Mouse (Mus musculus) macrophage (primary cell): ENCODE measurements around the gene Mphosph6. TPM values are rescaled to one million over a fixed set of nuclear protein-coding genes. Genes with fewer than 3 reads are reported as not detected.
A peak's percentile ranks its signal among the peaks of the same experiment; 100 is the strongest.

Source experiments
- H3K27ac ChIP-seq: fragments of 350-480 bp; formaldehyde crosslinking; 2 replicates; pipeline ENCODE4 v1.9.0; 2021
- H3K36me3 ChIP-seq: fragments of 350-480 bp; formaldehyde crosslinking; 2 replicates; pipeline ENCODE4 v1.9.0; 2021; ENCODE audit errors: inconsistent target
- H3K4me3 ChIP-seq: fragments of 350-480 bp; formaldehyde crosslinking; 2 replicates; pipeline ENCODE4 v1.9.0; 2021; ENCODE audit errors: inconsistent target
- H3K79me2 ChIP-seq: fragments of 350-480 bp; formaldehyde crosslinking; 2 replicates; pipeline ENCODE4 v1.9.0; 2021; ENCODE audit errors: inconsistent target
- WGBS: methylation state at CpG from one replicate; pipeline ENCODE4 v1.1.7; 2026; ENCODE audit warnings: inconsistent platforms; ENCODE audit not compliant: missing documents; 5-methylcytosine and 5-hydroxymethylcytosine counted together
- polyA plus RNA-seq: library from polyadenylated mRNA; stranded (reverse); fragments of 250-400 nt; gene quantifications from 3 replicates; pipeline ENCODE4 v1.2.4, GENCODE M21; 2018; ENCODE audit warnings: inconsistent platforms
- total RNA-seq, 78 experiments: library from RNA; depleted of rRNA; stranded (reverse); fragments of 250-400 nt; gene quantifications; 1 replicate in 9 of 78; 2 replicates in 24 of 78; 3 replicates in 43 of 78; 4 replicates in 2 of 78; pipeline ENCODE4 v1.2.4; 2018; ENCODE audit warnings: inconsistent platforms in 56 of 78

Mphosph6 gene
- total RNA-seq (2018; cell fraction: chromatin; rRNA removed) = 10 to 100 TPM in 23 of 26 experiments, 1 to 10 TPM in 3; 4.1 to 53.0 (median 24.0) TPM
- total RNA-seq (2018; cell fraction: cytosol; rRNA removed) = 10 to 100 TPM; 14.4 to 26.0 (median 18.0) TPM
- total RNA-seq (2018; cell fraction: nucleus; rRNA removed) = 10 to 100 TPM in 21 of 26 experiments, 1 to 10 TPM in 5; 5.1 to 41.0 (median 21.9) TPM
- 19.0 to 42.3 TPM (median 35.0 TPM) in 3 replicates for polyA plus RNA-seq

DNA sequence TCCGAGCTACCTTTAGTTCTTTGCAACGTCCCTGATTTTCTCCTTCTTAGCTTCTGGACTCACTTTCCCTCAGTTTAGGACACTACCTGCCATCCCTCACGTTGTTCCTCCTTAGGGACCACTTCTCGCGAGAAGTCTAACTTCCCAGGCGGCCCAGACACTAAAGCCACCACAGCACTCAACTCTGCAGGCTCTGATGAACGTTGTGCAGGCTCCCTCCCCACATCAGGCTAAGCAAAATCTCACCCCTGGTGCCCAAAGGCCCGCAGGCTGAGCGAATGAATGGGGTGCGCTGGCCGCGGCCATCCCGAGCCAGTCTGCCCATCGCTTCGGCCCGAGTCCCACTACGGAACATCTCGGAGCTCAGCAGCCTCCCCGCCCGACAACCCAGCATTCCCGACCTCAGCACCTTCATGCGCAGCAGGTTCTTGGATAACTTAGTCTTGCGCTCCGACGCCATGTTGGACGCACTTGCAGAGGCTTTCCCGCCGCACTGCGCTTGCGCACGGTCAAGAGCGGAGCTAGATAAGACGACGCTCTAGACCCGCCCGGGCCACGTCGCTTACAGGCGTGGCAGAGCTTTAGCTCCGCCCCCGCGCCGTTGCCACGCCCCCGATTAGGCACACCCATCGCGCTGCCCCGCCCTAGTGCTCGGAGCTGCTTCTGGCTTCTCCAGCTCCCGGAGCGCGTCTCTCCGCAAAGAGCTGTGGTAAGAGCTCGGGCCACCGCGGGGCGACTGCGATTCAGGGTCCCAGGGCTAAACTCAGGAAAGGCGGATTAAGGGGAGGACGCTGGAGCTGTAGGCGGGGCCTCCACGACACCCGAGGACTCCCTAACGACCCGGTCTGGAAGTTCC, at the start of gene Mphosph6:
Mphosph6 (minus strand) TSS at position 501 of the 856 bp plus-strand sequence.
- peak within 1 kb of the TSS; percentile 84 for H3K4me3 ChIP-seq
- H3K36me3 ChIP-seq = 0 out of 2 replicates have a peak, but pooled peaks cover 17% of the 10 kb centered on the region
- under 1% methylated on average over 65 of the region's 65 CpGs for WGBS
- peaks cover 30% of the 10 kb centered on the region for H3K79me2 ChIP-seq
- H3K27ac ChIP-seq = peak within 1 kb of the TSS; percentile 59

DNA sequence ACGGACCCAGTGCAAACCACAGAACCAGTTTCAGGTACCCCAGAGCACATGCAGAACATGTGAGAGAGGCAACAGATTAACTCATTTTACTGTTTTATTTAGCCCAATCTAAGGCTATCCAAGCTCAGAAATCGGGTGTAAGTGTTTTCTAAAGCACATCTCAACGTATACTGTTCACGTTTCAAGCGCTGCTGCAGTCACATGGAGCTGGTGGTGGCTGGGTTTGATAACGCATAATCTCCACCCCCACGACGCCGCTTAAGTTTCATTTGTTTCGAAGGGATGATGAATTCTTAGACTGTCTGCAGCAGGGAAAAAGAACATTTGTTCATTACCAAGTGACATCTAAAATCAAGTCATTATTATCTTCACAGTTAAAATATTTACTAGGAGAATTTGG, 48.7 kb upstream of the Mphosph6 start:
- Histone ChIP-seq H3K4me3 (no peak overlapping the region), H3K27ac (no peak overlapping the region), H3K36me3 (no peaks in the 10 kb centered on the region), H3K79me2 (no peaks in the 10 kb centered on the region)
- 90% methylated on average over 10 of the region's 10 CpGs for WGBS

GRCm38 (mm10) chr8:117847865-117848264, 46.1 kb upstream of the Mphosph6 start:
- H3K79me2 ChIP-seq = no peaks in the 10 kb centered on the region
- H3K36me3 ChIP-seq = no peaks in the 10 kb centered on the region
- H3K4me3 ChIP-seq = no peak overlapping the region
- H3K27ac ChIP-seq = no peak overlapping the region
- WGBS = 94% methylated on average over 6 of the region's 6 CpGs

- Histone ChIP-seq H3K79me2 (no peaks in the 10 kb centered on the region), H3K27ac (no peak overlapping the region), H3K4me3 (no peak overlapping the region), H3K36me3 (no peaks in the 10 kb centered on the region)
- WGBS = 89% methylated on average over 8 of the region's 8 CpGs
Observed at GRCm38 (mm10) chr8:117843694-117844093, 42.0 kb upstream of the Mphosph6 start.

GRCm38 (mm10) chr8:117813524-117813923, 11.8 kb upstream of the Mphosph6 start:
- Histone ChIP-seq H3K79me2 (no peaks in the 10 kb centered on the region), H3K27ac (no peak overlapping the region), H3K4me3 (no peak overlapping the region), H3K36me3 (no peaks in the 10 kb centered on the region)
- WGBS = 65% methylated on average over 4 of the region's 4 CpGs

DNA sequence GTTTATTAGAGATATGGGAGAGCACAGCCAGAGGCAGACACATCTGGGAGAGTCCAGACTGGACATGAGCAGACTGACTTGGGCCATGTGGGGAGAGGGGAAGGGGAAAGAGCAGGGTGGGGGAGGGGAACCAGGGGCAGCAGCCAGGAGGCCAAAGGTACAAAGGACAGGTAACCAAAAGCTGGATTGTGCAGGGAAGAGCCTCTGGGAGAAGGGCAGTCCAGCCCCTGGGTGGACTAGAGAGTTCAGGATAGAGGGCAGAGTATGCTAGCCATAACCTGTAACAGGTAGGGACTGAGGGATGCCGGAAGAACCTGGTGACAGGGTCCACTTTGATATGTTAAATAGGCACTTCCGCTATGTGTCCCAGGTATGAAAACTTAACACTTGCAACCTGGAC, 8.9 kb upstream of the Mphosph6 start:
- Histone ChIP-seq H3K4me3 (no peak overlapping the region), H3K79me2 (no peaks in the 10 kb centered on the region), H3K36me3 (no peaks in the 10 kb centered on the region), H3K27ac (no peak overlapping the region)
- 100% methylated on average over 2 of the region's 2 CpGs for WGBS

DNA sequence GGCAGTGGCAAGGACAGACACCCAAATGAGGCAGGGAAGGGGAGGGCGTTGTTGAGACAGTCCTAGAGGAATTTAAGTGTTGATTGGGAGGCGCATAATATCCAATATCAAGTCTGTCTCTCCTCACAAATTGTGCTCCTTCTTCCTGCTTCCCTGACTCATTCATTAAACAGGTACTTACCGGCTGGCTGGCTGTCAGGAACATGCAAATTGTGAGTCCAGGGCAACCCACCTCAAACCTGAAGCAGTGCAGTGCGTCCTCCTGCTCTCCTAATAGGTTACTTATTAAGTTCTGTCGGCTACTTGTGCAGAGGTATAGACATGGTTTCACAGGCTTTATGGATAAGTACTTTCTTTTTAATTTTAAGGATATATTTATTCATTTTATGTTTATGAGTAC, 3.7 kb upstream of the Mphosph6 start:
- Histone ChIP-seq H3K36me3 (no peaks in the 10 kb centered on the region), H3K27ac (no peak overlapping the region), H3K4me3 (no peak overlapping the region), H3K79me2 (peaks cover 11% of the 10 kb centered on the region)
- 90% methylated on average over 5 of the region's 5 CpGs for WGBS

- WGBS = 2% methylated on average over 11 of the region's 11 CpGs
- peaks cover 30% of the 10 kb centered on the region for H3K79me2 ChIP-seq
- H3K4me3 ChIP-seq = peak overlapping the region; percentile 84
- peak overlapping the region; percentile 17; the same call in 1 of the 2 replicates for H3K27ac ChIP-seq
- 0 out of 2 replicates have a peak, but pooled peaks cover 13% of the 10 kb centered on the region for H3K36me3 ChIP-seq
Observed at GRCm38 (mm10) chr8:117802299-117802689, 551 bp upstream of the Mphosph6 start.

DNA sequence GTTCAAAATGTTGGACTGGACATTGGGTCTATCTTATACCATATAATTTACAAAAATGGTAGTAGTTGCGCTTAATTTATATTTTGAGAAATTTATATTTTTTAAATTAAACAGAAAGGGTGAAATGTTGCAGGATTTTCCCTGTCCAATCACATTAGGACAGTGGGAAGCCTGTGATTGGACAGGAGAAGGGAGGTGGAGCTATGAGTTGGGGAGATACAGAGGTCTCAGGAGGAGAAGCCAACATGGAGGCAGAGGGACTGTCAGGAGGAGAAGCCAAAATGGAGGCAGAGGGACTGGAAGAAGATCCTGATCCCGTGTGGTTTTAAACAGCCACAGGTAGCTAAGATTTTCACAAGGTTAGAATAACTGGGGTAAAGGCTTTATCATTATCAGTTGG, 3.7 kb downstream of the Mphosph6 start:
- Histone ChIP-seq H3K4me3 (no peak overlapping the region), H3K36me3 (peaks cover 41% of the 10 kb centered on the region; the same call in 1 of the 2 replicates), H3K79me2 (peaks cover 30% of the 10 kb centered on the region)

DNA sequence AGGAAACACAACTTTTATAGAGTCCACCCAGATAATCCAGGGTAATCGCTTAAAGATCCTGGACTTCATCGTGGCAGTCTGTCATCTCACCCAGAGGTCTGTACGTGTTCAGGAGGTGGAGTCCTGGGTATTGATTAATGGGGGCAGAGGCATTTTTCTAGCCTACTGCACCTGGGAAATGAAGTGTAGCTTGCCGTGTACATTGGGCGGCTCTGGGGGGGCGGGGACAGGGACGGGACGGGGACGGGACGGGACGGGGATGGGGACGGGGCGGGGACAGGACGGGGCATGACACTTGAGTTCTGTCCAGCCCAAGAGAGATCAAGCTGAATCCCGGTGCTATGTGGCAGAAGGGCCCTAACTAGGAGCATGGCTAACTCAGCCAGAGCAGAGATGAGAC, 5.3 kb downstream of the Mphosph6 start:
- Histone ChIP-seq H3K27ac (no peak overlapping the region), H3K4me3 (no peak overlapping the region), H3K36me3 (peaks cover 56% of the 10 kb centered on the region; the same call in 1 of the 2 replicates), H3K79me2 (peaks cover 29% of the 10 kb centered on the region)
- 98% methylated on average over 13 of the region's 15 CpGs for WGBS

More for the DNA sequence above, 3.7 kb downstream of the Mphosph6 start:
- H3K27ac ChIP-seq = no peak overlapping the region
- 90% methylated on average over 2 of the region's 2 CpGs for WGBS

DNA sequence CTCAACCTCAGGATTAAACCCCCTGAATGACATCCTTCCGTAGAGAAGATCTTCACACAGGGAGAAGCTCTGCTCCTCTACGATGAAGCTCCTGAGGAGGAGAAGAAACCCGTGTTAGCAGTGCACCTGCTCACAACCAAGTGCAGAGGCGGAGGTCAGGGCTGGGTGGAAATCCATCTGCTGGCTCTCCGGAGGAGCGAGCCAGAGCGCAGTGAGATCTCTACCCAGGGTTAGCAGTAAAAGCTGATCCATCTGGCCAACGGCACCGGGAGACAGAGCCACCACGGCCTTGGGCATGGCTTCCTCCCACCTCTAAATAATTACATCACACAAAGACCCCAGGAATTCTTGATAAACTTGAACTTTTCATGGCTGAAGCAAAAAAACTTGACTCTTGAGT, 7.2 kb downstream of the Mphosph6 start:
- WGBS = 94% methylated on average over 10 of the region's 10 CpGs
- Histone ChIP-seq H3K4me3 (no peak overlapping the region), H3K79me2 (peaks cover 10% of the 10 kb centered on the region), H3K36me3 (peaks cover 72% of the 10 kb centered on the region; the same call in 1 of the 2 replicates), H3K27ac (no peak overlapping the region)

DNA sequence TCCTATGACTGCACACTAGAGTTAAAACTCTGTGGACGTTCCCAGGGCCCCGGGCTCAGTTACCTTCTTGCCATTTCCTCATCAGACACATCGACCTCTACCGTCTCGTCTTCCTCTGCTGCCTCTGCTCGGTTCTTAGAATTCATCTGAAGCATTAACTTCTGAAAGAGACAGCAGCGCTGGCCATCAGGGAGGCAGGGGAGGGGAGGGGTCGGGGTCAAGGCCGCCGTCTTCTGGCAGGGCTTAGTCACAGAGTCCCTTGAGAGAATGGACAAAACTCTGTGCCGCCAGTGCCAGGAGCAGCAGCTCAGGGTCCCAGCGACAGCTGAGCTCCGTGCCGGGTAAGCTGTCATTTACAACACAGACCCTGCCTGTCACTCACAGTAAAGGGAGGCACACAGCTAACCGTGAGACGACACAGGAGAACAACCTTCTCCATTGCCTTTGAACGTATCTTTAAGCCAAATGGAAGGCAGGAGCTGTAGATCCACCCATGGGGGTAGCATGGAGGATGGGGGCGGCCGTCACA, 9.1 kb downstream of the Mphosph6 start:
- Histone ChIP-seq H3K27ac (no peak overlapping the region), H3K36me3 (peaks cover 62% of the 10 kb centered on the region; the same call in 1 of the 2 replicates), H3K4me3 (no peak overlapping the region), H3K79me2 (no peaks in the 10 kb centered on the region)
- 92% methylated on average over 19 of the region's 19 CpGs for WGBS

- Histone ChIP-seq H3K79me2 (no peaks in the 10 kb centered on the region), H3K36me3 (peaks cover 15% of the 10 kb centered on the region; the same call in 1 of the 2 replicates), H3K4me3 (no peak overlapping the region), H3K27ac (no peak overlapping the region)
- 95% methylated on average over 3 of the region's 3 CpGs for WGBS
Observed at GRCm38 (mm10) chr8:117786428-117786827, 15.3 kb downstream of the Mphosph6 start.

GRCm38 (mm10) chr8:117783021-117783420, 18.7 kb downstream of the Mphosph6 start:
- Histone ChIP-seq H3K27ac (no peak overlapping the region), H3K79me2 (no peaks in the 10 kb centered on the region), H3K36me3 (no peaks in the 10 kb centered on the region), H3K4me3 (no peak overlapping the region)
- 95% methylated on average over 7 of the region's 7 CpGs for WGBS
